Mouse (Mus musculus): ENCODE data around the gene Cbln3.

DNA sequence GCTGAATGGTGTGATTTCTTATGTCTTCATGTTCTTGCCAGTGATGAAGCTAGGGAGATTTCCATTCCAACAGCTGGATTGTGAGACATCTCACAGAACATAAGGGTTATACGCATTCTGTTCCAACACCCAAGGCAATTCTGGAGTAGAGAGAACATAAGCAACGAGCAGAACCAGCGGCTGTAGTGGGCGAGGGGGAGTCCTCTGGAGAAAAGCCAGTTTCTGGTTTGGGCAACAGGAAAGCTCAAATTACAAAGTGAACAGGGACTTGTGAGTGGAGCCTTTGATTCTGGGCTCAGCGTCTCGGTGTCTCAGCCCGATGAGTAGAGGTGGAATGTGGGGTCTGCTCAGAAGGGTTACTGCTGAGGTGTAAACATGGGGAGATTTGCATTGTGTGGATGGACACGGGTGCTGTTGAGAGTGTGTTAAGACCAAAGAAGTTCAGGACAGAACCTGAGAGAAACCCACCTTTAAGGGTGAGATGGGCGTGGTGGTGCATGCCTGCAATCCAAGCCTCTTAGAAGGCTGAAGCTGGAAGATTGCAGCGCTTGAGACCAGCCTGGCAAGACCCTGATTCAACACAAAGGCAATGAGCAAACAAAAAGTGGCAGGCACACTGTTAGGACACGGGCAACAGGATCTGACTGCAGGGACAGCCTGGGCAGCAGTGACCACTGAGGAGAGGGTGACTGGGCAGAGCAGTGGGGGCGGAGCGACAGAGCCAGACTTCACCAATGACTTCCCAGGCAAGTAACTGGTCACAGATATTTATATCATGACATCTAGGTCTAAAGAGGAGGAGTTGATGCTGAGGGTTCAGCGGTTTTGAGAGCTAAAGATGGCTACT, 6.5 kb downstream of the Cbln3 start:
- TF ChIP-seq CEBPB (IDR thresholded peaks at IDR 0.05; ENCODE audit: insufficient read depth, poor library complexity, severe bottlenecking) (no peak), TCF12 (IDR thresholded peaks at IDR 0.05; ENCODE audit: insufficient read depth, poor library complexity, severe bottlenecking) (no peak), POLR2A (IDR thresholded peaks at IDR 0.05; ENCODE audit: insufficient read length, low read depth) (peak; percentile 54), MAX (IDR thresholded peaks at IDR 0.05; ENCODE audit: low read depth) (no peak), E2F4 (IDR thresholded peaks at IDR 0.05; ENCODE audit: insufficient read depth) (no peak), USF1 (IDR thresholded peaks at IDR 0.05; ENCODE audit: low read depth) (no peak)
